31 mouse cellular contexts compared by ENCODE assay signal in genomic region chr2:115519974-115520373, GRCm38 (mm10).
DNase-seq lines count a peak whose midpoint lies in the region; ATAC-seq lines count a peak whose summit lies in the region.
"Had no signal": no experiment of that assay in that cellular context is flagged by ENCODE, and none has a peak within 500 bp of the region (broad histone marks: within the 10 kb centered on the region; RNA-seq: fewer than 3 reads in every experiment).

No protein-coding gene starts in this region.

- H3K36me3 ChIP-seq in kidney, embryonic 16.5 days (ENCODE audit: insufficient read depth, low read length): no peaks in the 10 kb centered on the region
- H3K36me3 ChIP-seq in intestine, embryonic 15.5 days: no peaks in the 10 kb centered on the region
- H3K36me3 ChIP-seq in liver, embryonic 15.5 days (replicated peaks): no peaks in the 10 kb centered on the region
- H3K36me3 ChIP-seq in stomach, embryonic 16.5 days (ENCODE audit: control insufficient read depth, insufficient read depth, low read length): no peaks in the 10 kb centered on the region
- H3K36me3 ChIP-seq: G1E; heart, embryonic 13.5 days; hindbrain, embryonic 10.5 days; hindbrain, embryonic 15.5 days; limb, embryonic 12.5 days; neural tube, embryonic 15.5 days had no signal

- peaks cover 11% of the 10 kb centered on the region for H3K4me1 ChIP-seq in kidney, embryonic 16.5 days (ENCODE audit: insufficient read depth, low read length)
- H3K4me1 ChIP-seq in intestine, embryonic 15.5 days (replicated peaks): peaks cover 2% of the 10 kb centered on the region; the same call in 1 of the 2 replicates
- no peaks in the 10 kb centered on the region for H3K4me1 ChIP-seq in liver, embryonic 15.5 days (replicated peaks)
- H3K4me1 ChIP-seq in stomach, embryonic 16.5 days (ENCODE audit: control insufficient read depth, insufficient read depth, low read length): peaks cover 4% of the 10 kb centered on the region; the same call in 1 of the 2 replicates
- H3K4me1 ChIP-seq: hindbrain, embryonic 15.5 days had no signal

- 0 out of 2 replicates have a peak overlapping the region, but pooled peaks have one; percentile 38 for H3K27ac ChIP-seq in kidney, embryonic 16.5 days (ENCODE audit: low read length)
- no peak overlapping the region for H3K27ac ChIP-seq in intestine, embryonic 15.5 days
- H3K27ac ChIP-seq in liver, embryonic 15.5 days (replicated peaks): peak overlapping the region; percentile 45
- H3K27ac ChIP-seq in stomach, embryonic 16.5 days (ENCODE audit: low read length): peak overlapping the region; percentile 39; the same call in 1 of the 2 replicates
- H3K27ac ChIP-seq: forebrain, embryonic 13.5 days; heart, adult 2 months; heart, embryonic 13.5 days; hindbrain, embryonic 10.5 days; hindbrain, embryonic 15.5 days; limb, embryonic 12.5 days; macrophage; neural tube, embryonic 15.5 days had no signal

- H3K4me3 ChIP-seq in kidney, embryonic 16.5 days (ENCODE audit: low read length): no peak overlapping the region
- H3K4me3 ChIP-seq in intestine, embryonic 15.5 days (replicated peaks): no peak overlapping the region
- H3K4me3 ChIP-seq in liver, embryonic 15.5 days (replicated peaks): no peak overlapping the region
- no peak overlapping the region for H3K4me3 ChIP-seq in stomach, embryonic 16.5 days (replicated peaks; ENCODE audit: low read length)
- H3K4me3 ChIP-seq: forebrain, embryonic 13.5 days; heart, adult 2 months; heart, embryonic 13.5 days; hindbrain, embryonic 10.5 days; hindbrain, embryonic 15.5 days; limb, embryonic 12.5 days; neural tube, embryonic 15.5 days had no signal

- no peak overlapping the region for H3K4me2 ChIP-seq in kidney, embryonic 16.5 days (replicated peaks; ENCODE audit: low read depth, low read length)
- H3K4me2 ChIP-seq in intestine, embryonic 15.5 days (replicated peaks): peak overlapping the region; percentile 41
- H3K4me2 ChIP-seq in liver, embryonic 15.5 days: 0 out of 2 replicates have a peak overlapping the region, but pooled peaks have one; percentile 24
- peak overlapping the region; percentile 13; the same call in 1 of the 2 replicates for H3K4me2 ChIP-seq in stomach, embryonic 16.5 days (ENCODE audit: low read depth, low read length)
- H3K4me2 ChIP-seq: forebrain, embryonic 13.5 days; heart, embryonic 13.5 days; hindbrain, embryonic 15.5 days; limb, embryonic 12.5 days; neural tube, embryonic 15.5 days had no signal

- H3K27me3 ChIP-seq in kidney, embryonic 16.5 days (ENCODE audit: insufficient read depth, low read length): no peaks in the 10 kb centered on the region
- no peaks in the 10 kb centered on the region for H3K27me3 ChIP-seq in intestine, embryonic 15.5 days (replicated peaks)
- no peaks in the 10 kb centered on the region for H3K27me3 ChIP-seq in liver, embryonic 15.5 days
- H3K27me3 ChIP-seq in stomach, embryonic 16.5 days (ENCODE audit: control insufficient read depth, insufficient read depth, low read length): no peaks in the 10 kb centered on the region
- H3K27me3 ChIP-seq: forebrain, embryonic 13.5 days; heart, embryonic 13.5 days; neural tube, embryonic 15.5 days had no signal

- no peak for DNase-seq in kidney, postnatal 4 days
- no peak for DNase-seq in heart, postnatal 25 days (ENCODE audit: low spot score)
- no peak for DNase-seq in embryo, embryonic 11 days
- DNase-seq: adrenal gland, adult 8-10 months; cerebellum, adult 2 months; cerebellum, postnatal 14 days; gastrocnemius, postnatal 36 days; heart, adult 2 months; heart, postnatal 10 days; kidney, adult 8-10 months; layer of hippocampus, adult 9-11 months; lung, adult 2 months; lung, postnatal 10 days; midbrain, embryonic 14.5 days; retina, postnatal 1 day; right cerebral cortex, postnatal 25 days; spleen, adult 18-20 months; thymus, postnatal 4 days had no signal

- WGBS in kidney, embryonic 16.5 days: 37% methylated on average over 5 of the region's 5 CpGs
- 44% methylated on average over 5 of the region's 5 CpGs for WGBS in intestine, embryonic 15.5 days
- WGBS in liver, embryonic 15.5 days (ENCODE audit: insufficient replicate concordance): 57% methylated on average over 5 of the region's 5 CpGs
- WGBS in stomach, embryonic 16.5 days: 55% methylated on average over 5 of the region's 5 CpGs

- ATAC-seq in kidney, embryonic 16.5 days (ENCODE audit: low FRiP score, low TSS enrichment): no peak
- ATAC-seq in intestine, embryonic 15.5 days: peak; percentile 67
- ATAC-seq in liver, embryonic 15.5 days (ENCODE audit: insufficient read depth): peak; percentile 52; the same call in 1 of the 2 replicates
- ATAC-seq in stomach, embryonic 16.5 days (ENCODE audit: insufficient read depth, low FRiP score): no peak
- ATAC-seq: inflammation-experienced regulatory T-cells, adult 6 months had no signal

- no peak overlapping the region for H3K9ac ChIP-seq in kidney, embryonic 16.5 days (replicated peaks; ENCODE audit: low read length)
- H3K9ac ChIP-seq in intestine, embryonic 15.5 days: no peak overlapping the region
- no peak overlapping the region for H3K9ac ChIP-seq in liver, embryonic 15.5 days
- H3K9ac ChIP-seq in stomach, embryonic 16.5 days (ENCODE audit: low read length): no peak overlapping the region
- H3K9ac ChIP-seq: forebrain, embryonic 13.5 days; heart, embryonic 13.5 days; hindbrain, embryonic 15.5 days; limb, embryonic 12.5 days; neural tube, embryonic 15.5 days had no signal

- intact Hi-C loops in heart, postnatal 25 days (cut with DNase I): loop anchor here (5.0 to 10.0 kb wide), 2 partner anchors 555 to 582 kb away; no protein-coding TSS in a partner anchor

- no peaks in the 10 kb centered on the region for H3K9me3 ChIP-seq in kidney, embryonic 16.5 days (ENCODE audit: low read length)
- H3K9me3 ChIP-seq in intestine, embryonic 15.5 days: no peaks in the 10 kb centered on the region
- no peaks in the 10 kb centered on the region for H3K9me3 ChIP-seq in liver, embryonic 15.5 days (replicated peaks)
- no peaks in the 10 kb centered on the region for H3K9me3 ChIP-seq in stomach, embryonic 16.5 days (replicated peaks; ENCODE audit: control insufficient read depth, low read length)
- H3K9me3 ChIP-seq: forebrain, embryonic 13.5 days; G1E; heart, embryonic 13.5 days; hindbrain, embryonic 10.5 days; hindbrain, embryonic 15.5 days; limb, embryonic 12.5 days; neural tube, embryonic 15.5 days had no signal

Comparison
In these comparisons a context has a peak if more than half of its experiments do, and no peak if none do; other contexts are left out.
1. ATAC-seq: peak in intestine, embryonic 15.5 days (single experiment) and liver, embryonic 15.5 days (single experiment); none in kidney, embryonic 16.5 days (single experiment) and stomach, embryonic 16.5 days (single experiment).